Mouse (Mus musculus) midbrain, embryonic 14.5 days (tissue): Measurements from ENCODE around the gene Elovl5. TPM values are rescaled to one million over a fixed set of nuclear protein-coding genes. Genes with fewer than 3 reads are reported as not detected.

Source experiments
- ATAC-seq: fragments of 200-750 bp; cut with Nextera tagmentation; 2 replicates; pipeline ENCODE4 v1.8.0; 2017; ENCODE audit warnings: moderate number of reproducible peaks, moderate library complexity; ENCODE audit not compliant: low FRiP score, low TSS enrichment
- DNase-seq: peaks from one replicate; pipeline ENCODE4 v3.0.0-alpha.2; 2015
- H3K27ac ChIP-seq: fragments of 300-500 bp; sonication (generic); replicated peaks from 2 replicates; pipeline ENCODE4 v1.5.1; 2014; ENCODE audit warnings: mild to moderate bottlenecking, low read depth, low read length, moderate library complexity
- H3K27me3 ChIP-seq: fragments of 300-500 bp; sonication (generic); 2 replicates; pipeline ENCODE4 v1.6.1; 2014; ENCODE audit warnings: low read length, control low read depth, mixed read lengths; ENCODE audit not compliant: control insufficient read depth, insufficient read depth
- H3K36me3 ChIP-seq: fragments of 300-500 bp; sonication (generic); 2 replicates; pipeline ENCODE4 v1.6.1; 2014; ENCODE audit warnings: low read length, control low read depth; ENCODE audit not compliant: control insufficient read depth, insufficient read depth
- H3K4me1 ChIP-seq: fragments of 300-500 bp; sonication (generic); 2 replicates; pipeline ENCODE4 v1.6.1; 2014; ENCODE audit warnings: mild to moderate bottlenecking, antibody characterized with exemption, low read length, control low read depth; ENCODE audit not compliant: control insufficient read depth, insufficient read depth
- H3K4me2 ChIP-seq: fragments of 300-500 bp; sonication (generic); 2 replicates; pipeline ENCODE4 v1.6.1; 2014; ENCODE audit warnings: mild to moderate bottlenecking, low read length, moderate library complexity
- H3K4me3 ChIP-seq: fragments of 300-500 bp; sonication (generic); replicated peaks from 2 replicates; pipeline ENCODE4 v1.5.1; 2014; ENCODE audit warnings: low read depth, low read length
- H3K9ac ChIP-seq: fragments of 300-500 bp; sonication (generic); replicated peaks from 2 replicates; pipeline ENCODE4 v1.6.1; 2014; ENCODE audit warnings: mild to moderate bottlenecking, low read length, moderate library complexity
- H3K9me3 ChIP-seq: fragments of 300-500 bp; sonication (generic); 2 replicates; pipeline ENCODE4 v1.6.1; 2016; ENCODE audit warnings: low read length, control low read depth, mixed read lengths; ENCODE audit not compliant: control insufficient read depth
- WGBS: fragments of 180-500 bp; shearing (Covaris S2); extraction: QIAGEN DNeasy Blood & Tissue Kit; methylation state at CpG from one replicate; pipeline ENCODE4 v1.1.7; 2014; 5-methylcytosine and 5-hydroxymethylcytosine counted together
- polyA plus RNA-seq: library from polyadenylated mRNA; unstranded; fragments of >200 nt; fragmentation: Nextera tagmentation; extraction: Ambion mirVana; gene quantifications from 2 replicates; pipeline ENCODE4 v1.2.1, GENCODE M21; 2014

The Elovl5 gene
- polyA plus RNA-seq, 1 experiment from 2014 or later = 71.4 TPM

GRCm38 (mm10) chr9:77924199-77924598, 7.0 kb downstream of the Elovl5 start:
- H3K4me2 ChIP-seq = no peak overlapping the region
- H3K27me3 ChIP-seq = no peaks in the 10 kb centered on the region
- 78% methylated on average over 11 of the region's 11 CpGs for WGBS
- no peak for DNase-seq
- H3K36me3 ChIP-seq = no peaks in the 10 kb centered on the region
- ATAC-seq = no peak
- H3K4me1 ChIP-seq = no peaks in the 10 kb centered on the region
- no peak overlapping the region for H3K27ac ChIP-seq
- no peak overlapping the region for H3K9ac ChIP-seq
- H3K9me3 ChIP-seq = no peaks in the 10 kb centered on the region
- no peak overlapping the region for H3K4me3 ChIP-seq

DNA sequence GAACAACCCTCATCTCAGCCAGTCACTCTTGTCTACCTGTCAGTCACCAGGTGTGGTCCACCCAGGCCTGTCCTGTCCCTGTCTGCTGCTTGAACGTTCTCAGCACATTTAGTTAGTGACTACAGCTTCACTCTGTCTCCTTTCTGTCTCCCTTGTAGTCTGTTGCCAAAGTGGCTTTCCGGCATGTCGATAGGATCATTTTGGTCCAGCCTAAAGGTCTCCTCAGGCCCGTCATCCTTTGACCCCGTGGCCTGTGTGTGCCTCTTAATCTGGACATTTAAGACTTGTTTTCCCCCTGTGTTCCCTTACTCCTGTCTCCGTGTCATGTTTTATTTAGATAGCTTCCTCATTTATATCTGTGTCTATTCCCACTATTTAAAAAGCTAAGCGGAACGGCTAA, 9.0 kb downstream of the Elovl5 start:
- ATAC-seq (no peak), DNase-seq (no peak)
- Histone ChIP-seq H3K36me3 (no peaks in the 10 kb centered on the region), H3K9ac (no peak overlapping the region), H3K4me3 (no peak overlapping the region), H3K4me1 (peaks cover 4% of the 10 kb centered on the region; the same call in 1 of the 2 replicates), H3K9me3 (no peaks in the 10 kb centered on the region), H3K27me3 (no peaks in the 10 kb centered on the region), H3K4me2 (no peak overlapping the region), H3K27ac (no peak overlapping the region)
- 86% methylated on average over 8 of the region's 8 CpGs for WGBS

- Histone ChIP-seq H3K4me3 (no peak overlapping the region), H3K4me2 (no peak overlapping the region), H3K36me3 (no peaks in the 10 kb centered on the region), H3K9me3 (no peaks in the 10 kb centered on the region), H3K4me1 (peaks cover 4% of the 10 kb centered on the region; the same call in 1 of the 2 replicates), H3K27me3 (no peaks in the 10 kb centered on the region), H3K9ac (no peak overlapping the region), H3K27ac (no peak overlapping the region)
- 96% methylated on average over 5 of the region's 5 CpGs for WGBS
- ATAC-seq (no peak), DNase-seq (no peak)
These were observed 9.7 kb downstream of the Elovl5 start for GRCm38 (mm10) chr9:77926911-77927310.

DNA sequence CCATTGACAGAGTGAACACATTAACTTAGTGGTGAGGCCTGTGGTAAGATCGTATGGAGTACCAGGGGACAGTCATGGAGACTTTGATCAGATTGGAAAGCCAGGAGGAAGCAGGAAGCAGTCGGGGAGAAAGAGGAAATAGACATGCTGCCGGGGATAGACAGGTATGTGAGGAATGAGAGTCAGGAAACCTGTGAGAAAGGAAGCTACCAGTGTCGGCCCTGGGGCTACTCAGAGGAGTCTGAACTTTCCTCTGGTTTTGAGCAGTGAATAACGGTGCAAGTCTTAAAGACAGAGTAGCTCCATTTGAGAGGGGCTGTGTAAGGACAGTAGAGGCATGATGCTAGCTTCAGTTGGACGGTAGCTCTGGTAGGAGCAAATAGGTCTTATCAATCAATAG, 10.3 kb downstream of the Elovl5 start:
- ATAC-seq = no peak
- Histone ChIP-seq H3K4me2 (no peak overlapping the region), H3K4me3 (no peak overlapping the region), H3K9ac (no peak overlapping the region), H3K27me3 (no peaks in the 10 kb centered on the region), H3K4me1 (peaks cover 4% of the 10 kb centered on the region; the same call in 1 of the 2 replicates), H3K36me3 (no peaks in the 10 kb centered on the region), H3K9me3 (no peaks in the 10 kb centered on the region), H3K27ac (no peak overlapping the region)
- 77% methylated on average over 6 of the region's 6 CpGs for WGBS
- DNase-seq = no peak

DNA sequence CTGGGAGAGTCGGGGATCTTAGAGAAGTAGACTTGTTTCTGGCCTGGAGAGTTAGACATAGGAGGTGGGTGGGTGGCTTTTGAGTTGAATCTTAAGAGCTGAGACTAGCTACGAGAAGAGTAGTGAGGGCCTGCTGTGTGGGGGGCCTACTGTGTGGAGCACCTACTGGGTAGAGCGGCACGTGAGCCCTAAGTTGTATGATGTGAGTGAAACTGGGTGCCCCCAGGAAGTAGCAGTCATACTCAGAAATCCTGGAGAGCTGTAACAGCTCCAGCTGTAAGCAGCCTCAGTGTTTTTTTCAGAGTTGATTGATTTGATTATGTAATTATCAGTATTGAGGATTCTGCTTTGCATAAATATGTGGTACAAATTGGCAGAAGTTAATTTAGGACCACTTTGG, 11.6 kb downstream of the Elovl5 start:
- DNase-seq = no peak
- no peak for ATAC-seq

GRCm38 (mm10) chr9:77929296-77929695, 12.1 kb downstream of the Elovl5 start:
- Histone ChIP-seq H3K4me2 (no peak overlapping the region), H3K27ac (no peak overlapping the region)

More for the DNA sequence above, 11.6 kb downstream of the Elovl5 start:
- H3K4me1 ChIP-seq = peaks cover 4% of the 10 kb centered on the region; the same call in 1 of the 2 replicates
- no peak overlapping the region for H3K9ac ChIP-seq
- no peaks in the 10 kb centered on the region for H3K36me3 ChIP-seq
- H3K4me3 ChIP-seq = no peak overlapping the region
- H3K4me2 ChIP-seq = no peak overlapping the region
- no peak overlapping the region for H3K27ac ChIP-seq
- H3K9me3 ChIP-seq = no peaks in the 10 kb centered on the region
- 76% methylated on average over 4 of the region's 4 CpGs for WGBS
- H3K27me3 ChIP-seq = no peaks in the 10 kb centered on the region

GRCm38 (mm10) chr9:77930036-77930859, 13.1 kb downstream of the Elovl5 start:
- Histone ChIP-seq H3K9ac (no peak overlapping the region), H3K4me3 (no peak overlapping the region), H3K4me1 (peaks cover 4% of the 10 kb centered on the region; the same call in 1 of the 2 replicates), H3K27ac (no peak overlapping the region), H3K9me3 (no peaks in the 10 kb centered on the region), H3K4me2 (no peak overlapping the region), H3K27me3 (no peaks in the 10 kb centered on the region), H3K36me3 (no peaks in the 10 kb centered on the region)
- 66% methylated on average over 10 of the region's 10 CpGs for WGBS
- DNase-seq (peak; percentile 23), ATAC-seq (no peak)

More at GRCm38 (mm10) chr9:77929296-77929695, 12.1 kb downstream of the Elovl5 start:
- H3K9me3 ChIP-seq = no peaks in the 10 kb centered on the region
- no peak overlapping the region for H3K4me3 ChIP-seq
- no peak overlapping the region for H3K9ac ChIP-seq
- peaks cover 4% of the 10 kb centered on the region; the same call in 1 of the 2 replicates for H3K4me1 ChIP-seq
- H3K27me3 ChIP-seq = no peaks in the 10 kb centered on the region
- ATAC-seq (no peak), DNase-seq (no peak)
- 88% methylated on average over 5 of the region's 5 CpGs for WGBS
- no peaks in the 10 kb centered on the region for H3K36me3 ChIP-seq

- no peak for ATAC-seq
- Histone ChIP-seq H3K27me3 (no peaks in the 10 kb centered on the region), H3K4me3 (no peak overlapping the region), H3K9me3 (no peaks in the 10 kb centered on the region), H3K36me3 (no peaks in the 10 kb centered on the region), H3K4me1 (peaks cover 4% of the 10 kb centered on the region; the same call in 1 of the 2 replicates), H3K9ac (no peak overlapping the region), H3K27ac (no peak overlapping the region), H3K4me2 (no peak overlapping the region)
- DNase-seq = no peak
- WGBS = 55% methylated on average over 4 of the region's 4 CpGs
These were observed 13.7 kb downstream of the Elovl5 start for GRCm38 (mm10) chr9:77930860-77931184.

- Histone ChIP-seq H3K4me1 (peaks cover 4% of the 10 kb centered on the region; the same call in 1 of the 2 replicates), H3K27ac (no peak overlapping the region)
- 70% methylated on average over 5 of the region's 5 CpGs for WGBS
These were observed 14.6 kb downstream of the Elovl5 start for GRCm38 (mm10) chr9:77931740-77932139.

More at GRCm38 (mm10) chr9:77931740-77932139, 14.6 kb downstream of the Elovl5 start:
- Histone ChIP-seq H3K9me3 (no peaks in the 10 kb centered on the region), H3K4me2 (no peak overlapping the region), H3K36me3 (no peaks in the 10 kb centered on the region), H3K27me3 (no peaks in the 10 kb centered on the region), H3K4me3 (no peak overlapping the region), H3K9ac (peak overlapping the region; percentile 13; the same call in 1 of the 2 replicates)
- DNase-seq (no peak), ATAC-seq (no peak)
